Mouse (Mus musculus): ENCODE measurements around the gene Eapp. TPM values are rescaled to one million over a fixed set of nuclear protein-coding genes. Genes with fewer than 3 reads are reported as not detected.
A peak's percentile ranks its signal among the peaks of the same experiment; 100 is the strongest.

Eapp gene
- polyA plus RNA-seq, 1 experiment: 57.8 TPM

GRCm38 (mm10) chr12:54655292-54656038, 40.2 kb downstream of the Eapp start:
- no peak for TF ChIP-seq GATA1 (IDR thresholded peaks at IDR 0.05; ENCODE audit: borderline replicate concordance, low read length)
- TF ChIP-seq FLI1 (IDR thresholded peaks at IDR 0.05; ENCODE audit: low read length): no peak
- no peaks in the 10 kb centered on the region for H3K27me3 ChIP-seq (replicated peaks)
- H3K9me3 ChIP-seq: no peaks in the 10 kb centered on the region
- peaks cover 48% of the 10 kb centered on the region for H3K4me1 ChIP-seq
- peaks cover 11% of the 10 kb centered on the region for H3K36me3 ChIP-seq (replicated peaks; ENCODE audit: low read length)
- H3K4me3 ChIP-seq (replicated peaks): peak overlapping the region; percentile 99

DNA sequence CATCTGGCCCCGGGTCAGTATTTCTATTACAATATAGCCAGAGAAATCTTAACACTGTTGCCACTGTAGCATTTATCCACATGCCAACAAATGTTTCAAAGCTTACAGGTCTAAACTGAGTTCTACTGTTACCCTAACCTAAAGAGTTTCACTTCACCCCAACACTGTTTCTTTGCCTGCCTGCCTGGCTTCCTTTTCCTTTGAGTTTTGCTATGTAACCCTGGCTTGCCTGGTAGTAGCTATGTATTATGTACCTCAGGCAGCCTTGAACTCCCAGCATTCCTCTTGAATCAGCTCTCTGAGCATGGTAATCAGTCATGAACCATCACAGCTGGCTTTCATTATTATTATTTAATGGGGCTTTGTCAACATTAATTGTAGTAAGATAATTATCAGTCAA, 41.0 kb downstream of the Eapp start:
- H3K4me1 ChIP-seq: peaks cover 55% of the 10 kb centered on the region
- H3K4me3 ChIP-seq (replicated peaks): peak overlapping the region; percentile 99
- H3K9me3 ChIP-seq: no peaks in the 10 kb centered on the region
- no peak for TF ChIP-seq GATA1 (IDR thresholded peaks at IDR 0.05; ENCODE audit: borderline replicate concordance, low read length)
- no peak for TF ChIP-seq FLI1 (IDR thresholded peaks at IDR 0.05; ENCODE audit: low read length)
- H3K36me3 ChIP-seq (replicated peaks; ENCODE audit: low read length): peaks cover 19% of the 10 kb centered on the region
- no peaks in the 10 kb centered on the region for H3K27me3 ChIP-seq (replicated peaks)

- peak overlapping the region; percentile 99 for H3K4me3 ChIP-seq (replicated peaks)
- H3K4me1 ChIP-seq: peaks cover 55% of the 10 kb centered on the region
- no peaks in the 10 kb centered on the region for H3K9me3 ChIP-seq
- peaks cover 20% of the 10 kb centered on the region for H3K36me3 ChIP-seq (replicated peaks; ENCODE audit: low read length)
- TF ChIP-seq FLI1 (IDR thresholded peaks at IDR 0.05; ENCODE audit: low read length): no peak
- H3K27me3 ChIP-seq (replicated peaks): no peaks in the 10 kb centered on the region
These were observed 41.6 kb downstream of the Eapp start for GRCm38 (mm10) chr12:54654141-54654540.

GRCm38 (mm10) chr12:54652346-54652745, 43.4 kb downstream of the Eapp start:
- Histone ChIP-seq H3K36me3 (replicated peaks; ENCODE audit: low read length) (peaks cover 37% of the 10 kb centered on the region), H3K27me3 (replicated peaks) (no peaks in the 10 kb centered on the region), H3K9me3 (no peaks in the 10 kb centered on the region), H3K4me3 (replicated peaks) (no peak overlapping the region), H3K4me1 (peaks cover 50% of the 10 kb centered on the region)
- TF ChIP-seq FLI1 (IDR thresholded peaks at IDR 0.05; ENCODE audit: low read length): no peak
- TF ChIP-seq GATA1 (IDR thresholded peaks at IDR 0.05; ENCODE audit: borderline replicate concordance, low read length): no peak

- H3K4me3 ChIP-seq (replicated peaks): no peak overlapping the region
- no peaks in the 10 kb centered on the region for H3K27me3 ChIP-seq (replicated peaks)
- peaks cover 45% of the 10 kb centered on the region for H3K4me1 ChIP-seq
- H3K36me3 ChIP-seq (replicated peaks; ENCODE audit: low read length): peaks cover 42% of the 10 kb centered on the region
- H3K9me3 ChIP-seq: no peaks in the 10 kb centered on the region
- no peak for TF ChIP-seq GATA1 (IDR thresholded peaks at IDR 0.05; ENCODE audit: borderline replicate concordance, low read length)
- TF ChIP-seq FLI1 (IDR thresholded peaks at IDR 0.05; ENCODE audit: low read length): no peak
These were observed 43.9 kb downstream of the Eapp start for GRCm38 (mm10) chr12:54651820-54652219.

DNA sequence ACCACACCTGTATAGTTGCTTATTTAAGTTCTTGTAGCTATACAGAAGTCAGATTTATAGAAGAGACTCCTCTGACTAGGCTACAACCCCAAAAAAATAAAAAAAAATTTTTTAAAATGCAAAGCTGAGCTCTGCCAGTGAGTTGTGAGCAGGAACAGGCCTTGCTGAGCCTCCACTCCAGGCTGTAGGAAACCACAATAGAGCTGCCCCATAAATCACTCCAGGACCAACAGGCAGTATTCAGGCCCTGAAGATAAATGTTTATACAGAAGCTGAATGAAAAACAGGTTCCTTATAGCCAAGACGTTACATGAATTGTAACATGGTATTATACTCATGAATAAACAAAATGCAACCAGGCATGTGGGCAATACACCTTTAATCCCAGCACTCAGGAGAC, 44.5 kb downstream of the Eapp start:
- Histone ChIP-seq H3K4me3 (replicated peaks) (no peak overlapping the region), H3K36me3 (replicated peaks; ENCODE audit: low read length) (peaks cover 47% of the 10 kb centered on the region), H3K4me1 (peaks cover 41% of the 10 kb centered on the region), H3K27me3 (replicated peaks) (no peaks in the 10 kb centered on the region), H3K9me3 (no peaks in the 10 kb centered on the region)
- no peak for TF ChIP-seq FLI1 (IDR thresholded peaks at IDR 0.05; ENCODE audit: low read length)
- no peak for TF ChIP-seq GATA1 (IDR thresholded peaks at IDR 0.05; ENCODE audit: borderline replicate concordance, low read length)

DNA sequence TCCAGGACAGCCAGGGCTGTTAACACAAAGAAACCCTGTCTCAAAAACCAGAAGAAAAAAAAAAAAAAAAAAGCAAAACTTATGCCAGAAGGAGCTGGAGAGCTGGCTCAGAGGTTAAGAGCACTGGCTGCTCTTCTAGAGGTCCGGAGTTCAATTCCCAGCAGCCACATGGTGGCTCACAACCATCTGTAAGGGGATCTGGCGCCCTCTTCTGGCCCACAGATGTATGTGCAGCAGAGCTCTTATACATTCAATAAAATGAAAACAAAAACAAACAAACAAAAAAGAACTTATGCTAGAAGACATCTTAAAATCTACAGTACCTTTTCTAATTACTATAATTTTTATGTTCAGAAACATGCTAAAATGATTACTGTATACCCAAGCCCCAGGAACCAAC, 50.8 kb downstream of the Eapp start:
- Histone ChIP-seq H3K27me3 (replicated peaks) (no peaks in the 10 kb centered on the region), H3K36me3 (replicated peaks; ENCODE audit: low read length) (peaks cover 39% of the 10 kb centered on the region), H3K9me3 (no peaks in the 10 kb centered on the region), H3K4me3 (replicated peaks) (no peak overlapping the region), H3K4me1 (peaks cover 17% of the 10 kb centered on the region)
- TF ChIP-seq GATA1 (IDR thresholded peaks at IDR 0.05; ENCODE audit: borderline replicate concordance, low read length) (no peak), FLI1 (IDR thresholded peaks at IDR 0.05; ENCODE audit: low read length) (no peak)

DNA sequence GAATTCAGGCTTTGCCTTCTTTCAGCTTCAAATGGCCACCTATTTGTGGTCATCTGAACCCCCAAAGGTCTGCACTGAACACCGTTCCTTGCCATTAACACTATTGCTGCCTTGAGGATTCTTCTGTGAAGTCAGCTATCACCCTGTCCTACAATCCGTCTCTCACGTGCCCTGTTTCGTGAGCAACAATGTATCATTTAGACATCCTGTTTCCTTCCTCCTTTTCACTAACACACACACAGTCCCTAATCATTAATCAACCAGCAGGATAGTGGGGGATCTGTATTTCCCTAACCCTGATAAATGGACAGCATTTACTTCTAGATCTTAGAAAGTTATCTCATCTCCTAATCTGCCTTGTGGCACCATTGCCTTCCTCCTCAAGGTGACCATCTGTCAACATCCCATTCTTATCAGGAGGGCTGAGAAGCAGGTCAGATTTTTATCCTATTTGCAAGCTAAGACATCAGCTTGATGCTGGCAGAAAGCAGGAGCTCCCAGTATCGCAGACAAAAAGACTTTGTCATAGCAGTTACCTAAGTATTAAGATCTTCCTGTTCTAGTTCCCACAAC, 52.3 kb downstream of the Eapp start:
- H3K27me3 ChIP-seq (replicated peaks): no peaks in the 10 kb centered on the region
- H3K4me3 ChIP-seq (replicated peaks): no peak overlapping the region
- peaks cover 15% of the 10 kb centered on the region for H3K4me1 ChIP-seq
- peaks cover 30% of the 10 kb centered on the region for H3K36me3 ChIP-seq (replicated peaks; ENCODE audit: low read length)
- TF ChIP-seq FLI1 (IDR thresholded peaks at IDR 0.05; ENCODE audit: low read length) (no peak), GATA1 (IDR thresholded peaks at IDR 0.05; ENCODE audit: borderline replicate concordance, low read length) (no peak)
- H3K9me3 ChIP-seq: no peaks in the 10 kb centered on the region

DNA sequence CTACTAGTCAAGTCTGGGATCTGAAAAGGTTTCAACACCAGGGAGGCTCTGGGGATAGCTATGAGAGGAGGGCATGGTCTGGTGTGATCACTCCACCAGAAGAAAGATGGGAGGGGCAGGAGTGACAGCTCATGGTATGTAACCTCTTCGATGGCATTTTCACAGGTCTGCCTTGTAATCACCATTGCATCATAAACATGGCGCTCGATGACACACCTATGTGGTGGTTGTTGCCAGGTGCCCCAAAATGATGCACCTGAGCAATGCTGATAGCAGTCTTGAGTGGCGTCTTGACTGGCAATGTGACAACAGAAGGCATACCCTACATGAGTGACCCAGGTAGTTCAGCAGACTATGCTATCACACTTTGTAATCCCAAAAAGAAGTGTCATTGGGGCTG, 54.3 kb downstream of the Eapp start:
- H3K9me3 ChIP-seq: no peaks in the 10 kb centered on the region
- H3K4me1 ChIP-seq: peaks cover 15% of the 10 kb centered on the region
- TF ChIP-seq GATA1 (IDR thresholded peaks at IDR 0.05; ENCODE audit: borderline replicate concordance, low read length) (no peak), FLI1 (IDR thresholded peaks at IDR 0.05; ENCODE audit: low read length) (no peak)
- H3K4me3 ChIP-seq (replicated peaks): no peak overlapping the region
- H3K27me3 ChIP-seq (replicated peaks): no peaks in the 10 kb centered on the region
- H3K36me3 ChIP-seq (replicated peaks; ENCODE audit: low read length): peaks cover 11% of the 10 kb centered on the region

DNA sequence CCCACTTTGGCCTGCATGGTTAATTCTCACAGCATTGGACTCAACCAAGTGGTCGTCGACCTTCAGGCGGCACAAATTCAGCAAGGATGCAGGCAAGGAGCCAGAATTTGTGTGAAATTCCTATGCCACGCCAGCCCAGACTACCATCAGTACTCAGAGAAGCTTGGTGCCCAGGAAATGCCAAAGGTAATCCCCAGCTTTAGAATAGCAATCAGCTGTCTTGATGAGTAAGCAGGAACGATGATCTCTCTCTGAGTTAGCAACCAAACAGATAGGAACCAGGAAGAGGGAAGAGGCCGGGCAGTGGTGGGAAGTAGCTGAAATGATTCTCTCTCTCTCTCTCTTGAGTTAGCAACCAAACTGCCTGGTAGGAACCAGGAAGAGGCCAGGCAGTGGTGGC, 55.4 kb downstream of the Eapp start:
- Histone ChIP-seq H3K36me3 (replicated peaks; ENCODE audit: low read length) (peaks cover 2% of the 10 kb centered on the region), H3K27me3 (replicated peaks) (no peaks in the 10 kb centered on the region), H3K4me3 (replicated peaks) (no peak overlapping the region), H3K4me1 (peaks cover 15% of the 10 kb centered on the region), H3K9me3 (peaks cover 1% of the 10 kb centered on the region; the same call in 1 of the 2 replicates)
- TF ChIP-seq GATA1 (IDR thresholded peaks at IDR 0.05; ENCODE audit: borderline replicate concordance, low read length): no peak
- no peak for TF ChIP-seq FLI1 (IDR thresholded peaks at IDR 0.05; ENCODE audit: low read length)
